Mouse (Mus musculus) lung, postnatal 14 days (tissue): Measurements from ENCODE around the gene Depp1.
"Not testable (repeated sequence)": the region's sequence is repeated elsewhere in the genome, so short reads cannot be mapped to it uniquely, and the experiment has no call there.

Experiments
- DNase-seq: peaks from one replicate; pipeline ENCODE4 v3.0.0; 2021

The Depp1 gene

GRCm38 (mm10) chr6:116650406-116650805 lies at the start of gene Depp1:
Depp1 (plus strand) TSS chr6:116650609.
- peak; percentile 73 for DNase-seq

GRCm38 (mm10) chr6:116600969-116601368 lies 49.4 kb upstream of the Depp1 start:
- DNase-seq, result not testable (repeated sequence)

DNA sequence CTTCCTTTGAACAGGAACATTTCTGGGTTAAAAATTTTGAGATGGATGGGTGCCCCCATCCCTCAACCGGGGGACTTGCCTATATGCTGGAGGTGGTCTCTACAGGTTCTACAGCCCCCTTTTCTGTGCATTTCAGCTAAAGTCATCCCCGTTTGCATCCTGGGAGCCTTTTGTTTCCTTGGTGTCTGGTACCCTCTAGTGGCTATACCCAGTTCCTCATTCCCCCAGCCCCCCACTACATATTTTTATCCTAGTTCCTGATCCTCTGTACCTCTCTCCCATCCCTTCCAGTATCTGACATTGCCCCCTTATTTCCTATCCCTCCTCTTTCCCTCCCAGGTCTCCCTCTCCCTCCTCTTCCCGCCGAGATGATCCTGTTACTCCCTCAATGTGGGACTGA lies 43.2 kb upstream of the Depp1 start:
- no peak for DNase-seq

GRCm38 (mm10) chr6:116615719-116616118 lies 34.7 kb upstream of the Depp1 start:
- DNase-seq, result no peak

DNA sequence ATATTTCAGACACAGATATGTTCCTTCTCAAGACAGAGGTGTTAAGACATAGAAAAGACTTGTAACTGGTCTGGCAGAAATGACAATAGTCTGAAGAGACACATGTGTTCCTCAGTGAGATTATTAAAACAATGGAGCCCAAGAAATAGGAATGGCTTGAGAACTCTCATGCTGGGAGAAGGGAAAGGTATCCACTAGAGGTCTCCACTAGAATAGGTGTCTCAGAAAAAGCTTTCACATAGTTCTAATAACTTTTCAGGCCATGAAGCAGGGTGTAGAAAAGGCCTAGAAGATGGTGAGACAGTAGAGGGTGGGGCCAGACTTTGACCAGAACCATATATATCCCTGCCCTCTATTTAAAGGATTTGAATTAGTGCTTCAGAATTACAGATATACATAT lies 32.3 kb upstream of the Depp1 start:
- DNase-seq, result no peak

DNA sequence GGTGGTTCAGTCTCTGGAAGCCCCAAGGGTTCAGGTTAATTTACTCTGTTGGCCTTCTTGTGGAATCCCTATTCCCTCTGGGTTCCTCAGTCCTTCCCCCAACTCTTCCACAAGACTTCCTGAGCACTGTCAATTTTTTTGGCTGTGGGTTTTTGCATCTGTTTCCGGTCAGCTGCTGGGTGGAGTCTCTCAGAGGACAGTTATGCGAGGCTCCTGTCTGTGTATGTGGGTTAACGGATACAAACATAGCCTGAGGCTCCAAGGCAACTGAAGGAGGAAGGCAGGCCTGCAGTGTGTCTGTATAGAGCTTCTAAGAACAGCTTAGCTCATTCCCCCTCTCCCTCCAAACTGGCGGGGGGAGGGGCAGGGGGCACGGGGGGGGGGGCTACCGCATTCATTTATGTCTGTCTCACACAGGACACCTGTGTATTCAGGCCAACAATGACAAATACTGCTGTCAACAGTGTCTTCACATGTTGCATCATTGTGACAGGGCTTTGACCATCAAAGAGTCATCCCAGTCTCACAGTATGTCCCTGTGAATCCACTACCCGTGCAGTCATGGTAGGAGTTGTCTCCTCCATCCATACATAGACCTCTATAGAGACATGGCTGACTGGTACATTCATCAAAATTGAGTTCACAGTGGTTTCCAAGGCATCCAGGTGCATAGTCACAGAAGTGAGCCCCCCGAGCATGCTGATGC lies 28.9 kb upstream of the Depp1 start:
- DNase-seq, result no peak

DNA sequence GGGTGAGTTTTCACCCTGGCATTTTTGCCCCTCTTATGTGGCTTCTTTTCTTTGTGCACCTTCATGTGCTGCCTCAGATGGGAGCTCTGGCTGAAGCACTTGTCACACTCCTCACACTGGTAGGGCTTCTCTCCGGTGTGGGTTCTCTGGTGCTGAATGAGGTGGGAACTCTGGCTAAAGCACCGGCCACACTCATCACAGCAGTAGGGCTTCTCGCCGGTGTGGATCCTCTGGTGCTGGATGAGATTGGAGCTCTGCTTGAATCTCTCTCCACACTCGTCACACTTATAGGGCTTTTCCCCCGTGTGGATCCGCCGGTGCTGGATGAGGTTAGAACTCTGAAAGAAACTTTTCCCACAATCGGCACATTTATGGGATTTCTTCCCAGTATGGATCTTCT lies 24.0 kb upstream of the Depp1 start:
- not testable (repeated sequence) for DNase-seq

- no peak for DNase-seq
Observed at GRCm38 (mm10) chr6:116628095-116628494, 22.3 kb upstream of the Depp1 start.

- peak; percentile 72 for DNase-seq
Observed at GRCm38 (mm10) chr6:116628539-116629171, 21.8 kb upstream of the Depp1 start, which contains the start of gene Zfp422. Zfp422 (minus strand) TSS chr6:116628999.

GRCm38 (mm10) chr6:116629766-116630165 lies 20.6 kb upstream of the Depp1 start:
- no peak for DNase-seq

DNA sequence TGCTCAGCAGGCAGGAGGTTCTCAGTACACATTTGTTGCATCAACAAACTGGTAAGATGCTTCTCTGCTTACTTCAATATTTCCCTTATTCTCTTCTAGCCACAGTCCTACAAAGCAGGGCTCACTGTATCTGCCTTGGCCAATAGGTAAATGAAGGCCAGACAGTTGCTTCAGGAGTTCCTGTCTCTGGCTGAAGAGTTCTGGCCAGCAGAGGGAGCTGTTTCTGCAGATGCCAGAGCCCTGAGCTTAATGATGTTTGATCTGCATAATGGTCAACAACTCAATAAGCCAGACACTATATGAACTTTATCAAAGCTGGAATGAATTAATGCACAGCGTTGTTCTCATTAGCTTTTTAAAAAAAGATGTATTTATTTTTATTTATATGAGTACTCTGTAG lies 18.3 kb upstream of the Depp1 start:
- peak; percentile 94 for DNase-seq

- no peak for DNase-seq
Observed at GRCm38 (mm10) chr6:116633741-116634695, 16.4 kb upstream of the Depp1 start.

- peak; percentile 89 for DNase-seq
Observed at GRCm38 (mm10) chr6:116635251-116636180, 14.9 kb upstream of the Depp1 start.

DNA sequence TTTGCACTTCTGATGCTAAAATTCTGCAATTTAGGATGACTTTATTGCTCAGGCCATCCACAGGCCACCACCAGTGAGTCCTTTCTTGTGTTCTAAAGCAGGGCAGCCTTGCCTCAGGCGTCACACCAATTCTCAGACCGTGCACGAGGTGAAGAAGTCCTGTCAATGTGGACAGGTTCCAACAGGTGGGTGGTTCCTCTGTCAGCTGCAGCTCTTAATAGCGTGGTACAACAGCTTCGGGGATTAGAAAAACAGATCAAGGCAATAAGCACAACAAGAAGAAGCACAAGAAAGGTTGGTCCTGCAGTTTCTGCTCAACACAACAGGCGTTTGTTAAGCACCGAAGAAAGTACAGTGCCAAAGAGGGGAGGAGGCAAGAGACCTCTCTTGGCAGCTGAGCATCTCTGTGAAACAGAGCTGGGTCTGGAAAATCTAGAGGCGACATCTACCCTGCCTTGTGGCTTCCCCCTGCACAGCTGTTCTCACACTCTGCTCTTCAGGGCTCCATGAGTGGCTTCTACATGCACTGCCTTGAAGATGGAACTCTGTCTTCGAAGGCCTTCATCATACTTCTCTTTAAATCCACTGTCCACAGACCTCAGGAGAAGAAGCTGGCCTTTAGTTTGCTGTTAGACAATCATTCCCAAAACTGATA lies 13.7 kb upstream of the Depp1 start:
- no peak for DNase-seq

- DNase-seq, result no peak
Observed at GRCm38 (mm10) chr6:116637496-116637895, 12.9 kb upstream of the Depp1 start.

- no peak for DNase-seq
Observed at GRCm38 (mm10) chr6:116638871-116639270, 11.5 kb upstream of the Depp1 start.

DNA sequence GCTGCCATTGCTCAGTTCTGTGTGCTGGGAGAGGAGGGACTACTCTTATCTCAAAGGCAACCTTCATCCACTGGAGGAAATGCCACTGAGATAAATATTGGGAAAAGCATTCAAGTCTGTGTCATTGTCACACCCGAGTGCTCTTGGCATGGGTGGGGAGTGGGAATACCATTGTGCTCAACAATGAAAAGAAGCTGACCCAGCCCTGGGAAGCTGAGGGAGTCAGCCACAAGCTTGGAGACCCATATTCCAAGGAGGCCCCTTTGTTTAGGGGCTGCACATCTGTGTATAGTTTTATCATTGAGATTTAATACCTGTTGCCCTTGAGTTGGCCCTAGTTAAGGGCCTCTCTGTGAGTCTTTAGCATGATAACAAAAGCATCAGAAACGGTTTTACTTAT lies 10.7 kb upstream of the Depp1 start:
- peak; percentile 32 for DNase-seq

DNA sequence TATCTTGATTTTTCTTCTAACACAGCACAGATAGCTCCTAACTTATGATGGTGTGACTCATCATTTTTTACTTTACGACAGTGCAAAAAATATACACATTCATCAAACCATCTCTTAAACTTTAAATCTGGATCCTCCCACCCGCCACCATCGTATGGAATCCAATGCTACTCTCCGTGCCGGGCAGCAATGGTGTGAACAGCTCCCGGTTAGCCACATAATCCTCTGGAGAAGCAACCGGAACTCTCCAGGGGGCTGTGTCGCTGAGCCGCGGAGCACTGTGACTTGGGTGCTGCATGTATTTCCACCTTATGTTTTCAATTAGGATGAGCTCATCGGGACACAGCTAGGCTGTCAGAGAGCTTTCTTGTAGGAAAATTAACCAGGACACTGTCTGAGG lies 7.5 kb upstream of the Depp1 start:
- no peak for DNase-seq

DNA sequence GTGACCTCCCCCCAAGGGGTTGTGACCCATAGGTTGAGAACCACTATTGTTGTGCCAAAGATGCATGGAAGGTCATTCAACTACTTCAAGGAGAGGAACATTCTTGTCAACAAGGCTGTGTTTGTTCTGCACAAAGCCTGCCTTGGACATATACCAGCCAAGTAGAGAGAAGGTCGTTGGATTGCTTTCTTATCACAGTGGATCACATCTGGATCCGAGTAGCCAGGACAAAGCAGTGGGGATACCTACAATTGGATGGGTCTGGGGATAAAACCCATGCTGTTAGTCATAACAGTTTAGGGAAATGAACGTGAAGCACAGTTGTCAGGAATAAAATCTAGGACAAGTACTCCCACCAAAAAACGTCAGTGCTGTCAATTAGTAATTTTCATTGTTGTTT lies 6.5 kb upstream of the Depp1 start:
- DNase-seq, result no peak

- peak; percentile 29 for DNase-seq
Observed at GRCm38 (mm10) chr6:116644335-116644734, 6.1 kb upstream of the Depp1 start.

DNA sequence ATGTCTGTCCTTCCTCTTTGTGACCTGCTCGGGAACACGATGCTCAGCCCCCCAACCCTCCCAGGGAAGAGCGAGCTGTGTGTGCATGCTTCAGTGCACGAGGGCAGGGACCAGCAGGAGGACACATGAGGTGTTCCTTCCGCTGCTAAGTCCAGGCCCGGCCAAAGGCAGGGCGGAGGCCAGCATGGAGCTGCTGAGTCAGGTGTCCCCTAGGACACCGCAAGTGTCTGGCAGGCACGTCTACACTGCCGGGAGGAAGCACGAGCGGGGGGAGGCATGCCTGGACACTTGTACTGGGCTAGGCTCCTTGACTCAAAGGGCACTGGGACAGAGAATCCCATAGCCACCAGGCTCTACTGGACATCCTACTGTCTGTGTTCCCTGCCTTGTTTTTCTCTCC lies 2.6 kb upstream of the Depp1 start:
- DNase-seq, result no peak

- peak; percentile 22 for DNase-seq
Observed at GRCm38 (mm10) chr6:116649811-116650210, 598 bp upstream of the Depp1 start.
